Mouse (Mus musculus) kidney, postnatal 0 days (tissue): ENCODE results near the gene Unc5b. TPM values are rescaled to one million over a fixed set of nuclear protein-coding genes. Genes with fewer than 3 reads are reported as not detected.

Experiments
- ATAC-seq: fragments of 200-750 bp; cut with Nextera tagmentation; replicated peaks from 2 replicates; pipeline ENCODE4 v1.8.0; 2017; ENCODE audit warnings: low read depth, moderate number of reproducible peaks, moderate TSS enrichment, moderate library complexity; ENCODE audit not compliant: low FRiP score
- DNase-seq: peaks from one replicate; pipeline ENCODE4 v3.0.0-alpha.2; 2016; ENCODE audit warnings: low spot score
- H3K27ac ChIP-seq: fragments of 300-500 bp; sonication (generic); 2 replicates; pipeline ENCODE4 v1.5.1; 2014; ENCODE audit warnings: mild to moderate bottlenecking
- H3K27me3 ChIP-seq: fragments of 300-500 bp; sonication (generic); 2 replicates; pipeline ENCODE4 v1.6.1; 2014; ENCODE audit warnings: low read length, mixed read lengths; ENCODE audit not compliant: insufficient read depth
- H3K36me3 ChIP-seq: fragments of 300-500 bp; sonication (generic); 2 replicates; pipeline ENCODE4 v1.6.1; 2014; ENCODE audit warnings: low read length, mixed read lengths; ENCODE audit not compliant: insufficient read depth
- H3K4me1 ChIP-seq: fragments of 300-500 bp; sonication (generic); replicated peaks from 2 replicates; pipeline ENCODE4 v1.6.1; 2014; ENCODE audit warnings: antibody characterized with exemption, low read length, mixed read lengths; ENCODE audit not compliant: insufficient read depth
- H3K4me2 ChIP-seq: fragments of 300-500 bp; sonication (generic); 2 replicates; pipeline ENCODE4 v1.6.1; 2014; ENCODE audit warnings: mild to moderate bottlenecking, low read length, moderate library complexity, mixed read lengths
- H3K4me3 ChIP-seq: fragments of 300-500 bp; sonication (generic); replicated peaks from 2 replicates; pipeline ENCODE4 v1.5.1; 2014; ENCODE audit warnings: low read depth, low read length
- H3K9ac ChIP-seq: fragments of 300-500 bp; sonication (generic); 2 replicates; pipeline ENCODE4 v1.6.1; 2014; ENCODE audit warnings: low read depth, low read length
- H3K9me3 ChIP-seq: fragments of 300-500 bp; sonication (generic); replicated peaks from 2 replicates; pipeline ENCODE4 v1.6.1; 2016; ENCODE audit warnings: low read length, inconsistent platforms, mixed read lengths
- CTCF ChIP-seq: IDR thresholded peaks from 2 replicates; pipeline ENCODE4 v1.5.1; 2016; ENCODE audit warnings: antibody characterized with exemption, low read depth, mild to moderate bottlenecking, moderate library complexity
- WGBS: fragments of 180-500 bp; shearing (Covaris S2); extraction: QIAGEN DNeasy Blood & Tissue Kit; methylation state at CpG from one replicate; pipeline ENCODE4 v1.1.7; 2014; 5-methylcytosine and 5-hydroxymethylcytosine counted together
- polyA plus RNA-seq: library from polyadenylated mRNA; unstranded; fragments of >200 nt; fragmentation: Nextera tagmentation; extraction: Ambion mirVana; gene quantifications from 2 replicates; pipeline ENCODE4 v1.2.1, GENCODE M21; 2015

Gene Unc5b
- polyA plus RNA-seq, 1 experiment from 2014 or later = 7.8 TPM

DNA sequence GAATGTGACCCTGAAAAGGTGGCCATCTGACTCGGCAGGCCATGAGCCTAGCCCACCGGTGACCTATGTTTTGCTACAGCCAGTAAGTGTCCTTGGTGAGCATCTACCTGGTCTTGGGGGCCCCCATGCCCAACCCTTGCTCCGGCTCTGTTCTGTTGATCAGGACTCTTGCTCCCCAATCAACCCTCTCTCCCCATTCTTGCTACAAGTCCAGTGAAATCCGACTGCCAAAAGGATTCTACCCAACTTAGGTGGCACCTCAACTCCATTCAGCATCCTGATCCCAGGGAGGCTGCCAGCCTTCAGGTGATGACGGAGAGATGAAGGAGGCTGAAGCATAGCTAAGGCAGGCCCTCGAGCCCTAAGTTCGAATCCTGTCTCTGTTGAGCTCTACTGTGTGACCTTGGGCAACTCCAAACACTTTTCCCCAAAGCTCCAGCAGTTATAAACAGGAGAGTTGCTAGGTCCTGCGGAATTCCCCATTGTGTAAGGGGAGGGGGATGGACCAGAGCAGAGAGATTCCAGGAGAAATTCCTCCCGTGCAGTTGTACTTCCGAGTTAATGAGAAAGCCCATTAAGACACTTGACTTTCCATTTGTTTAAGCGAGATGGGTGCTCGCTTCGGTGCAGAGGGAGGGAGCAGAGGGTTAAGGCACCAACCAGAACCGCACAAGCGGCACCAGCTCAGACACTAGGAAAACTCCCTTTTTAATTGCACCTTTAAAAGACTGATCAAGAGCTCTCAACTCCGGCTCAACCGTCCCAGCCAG lies 3.3 kb downstream of the Unc5b start:
- WGBS = 39% methylated on average over 17 of the region's 17 CpGs
- DNase-seq (peak; percentile 56), ATAC-seq (no peak)
- no peaks in the 10 kb centered on the region for H3K36me3 ChIP-seq
- peak overlapping the region; percentile 78; the same call in 1 of the 2 replicates for H3K4me3 ChIP-seq
- no peak overlapping the region for H3K9ac ChIP-seq
- no peak for TF ChIP-seq CTCF
- H3K27me3 ChIP-seq = no peaks in the 10 kb centered on the region
- H3K4me2 ChIP-seq = peak overlapping the region; percentile 90
- no peak overlapping the region for H3K27ac ChIP-seq
- peaks cover 61% of the 10 kb centered on the region for H3K4me1 ChIP-seq
- no peaks in the 10 kb centered on the region for H3K9me3 ChIP-seq

DNA sequence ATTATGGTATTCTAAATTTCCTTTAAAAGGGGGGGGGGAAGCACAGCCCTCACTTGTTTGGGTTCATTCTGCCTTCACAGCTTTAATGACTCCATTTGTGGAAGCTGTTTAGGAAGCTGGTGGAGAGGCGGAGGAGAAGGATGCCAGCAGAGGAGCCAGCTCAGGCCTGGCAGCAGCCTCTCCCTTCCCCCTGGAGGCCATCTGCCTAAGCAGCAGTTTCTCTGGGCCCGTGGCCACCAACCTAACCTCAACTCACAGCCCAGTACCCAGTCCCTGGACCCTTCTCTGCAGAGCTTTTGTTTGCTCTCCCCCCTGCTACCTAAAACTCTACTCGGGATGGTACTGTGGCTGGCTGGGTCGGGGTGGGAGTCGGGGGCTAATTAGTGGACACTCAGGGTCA lies 4.1 kb downstream of the Unc5b start:
- H3K4me1 ChIP-seq = peaks cover 61% of the 10 kb centered on the region
- ATAC-seq = no peak
- no peak for DNase-seq
- no peaks in the 10 kb centered on the region for H3K27me3 ChIP-seq
- H3K27ac ChIP-seq = peak overlapping the region; percentile 20; the same call in 1 of the 2 replicates
- H3K36me3 ChIP-seq = no peaks in the 10 kb centered on the region
- peak overlapping the region; percentile 26 for H3K4me3 ChIP-seq
- no peak; the same call in none of the 2 replicates for TF ChIP-seq CTCF
- no peak overlapping the region for H3K9ac ChIP-seq
- H3K9me3 ChIP-seq = no peaks in the 10 kb centered on the region
- H3K4me2 ChIP-seq = peak overlapping the region; percentile 90
- WGBS = 15% methylated on average over 5 of the region's 5 CpGs

DNA sequence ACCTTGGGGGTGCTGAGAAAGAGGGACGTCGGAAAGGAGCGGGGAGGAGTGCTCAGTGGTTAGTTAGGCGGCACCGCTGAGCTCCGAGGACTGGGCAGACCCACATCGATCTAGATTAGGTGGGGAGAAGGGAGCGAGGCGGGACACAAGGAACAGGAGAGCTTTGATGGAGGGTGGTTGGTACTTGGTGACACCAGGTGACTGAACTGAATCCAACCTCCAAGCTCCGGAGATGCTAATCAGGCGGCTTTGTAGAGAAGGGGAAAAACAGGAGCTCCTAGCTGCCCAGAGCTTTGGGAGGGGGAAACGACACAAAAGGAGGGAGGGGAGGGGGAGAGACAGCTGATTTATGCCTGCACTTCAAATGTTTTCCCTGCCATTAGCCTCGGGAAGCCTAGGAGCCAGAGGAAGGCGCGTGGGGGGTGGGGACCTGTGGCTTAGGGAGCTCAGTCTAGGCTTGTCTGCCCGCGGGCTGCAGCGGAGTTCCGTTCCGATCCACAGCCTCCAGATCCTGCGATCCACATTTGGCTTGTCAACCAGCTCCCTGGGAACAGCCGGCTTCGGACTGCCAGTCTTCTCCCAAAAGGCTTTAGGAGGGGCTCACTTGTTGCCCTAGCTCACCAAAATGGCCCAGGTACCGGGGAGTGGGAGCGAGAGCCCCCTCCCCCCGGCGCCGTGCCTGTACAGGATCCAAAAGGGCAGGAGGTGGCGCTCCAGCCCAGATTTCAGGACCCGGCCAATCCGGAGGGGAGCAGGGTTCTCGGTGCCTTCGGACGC lies 4.7 kb downstream of the Unc5b start:
- Histone ChIP-seq H3K4me3 (peak overlapping the region; percentile 26), H3K36me3 (no peaks in the 10 kb centered on the region), H3K9ac (peak overlapping the region; percentile 25; the same call in 1 of the 2 replicates), H3K9me3 (no peaks in the 10 kb centered on the region), H3K4me2 (peak overlapping the region; percentile 90), H3K4me1 (peaks cover 65% of the 10 kb centered on the region), H3K27me3 (no peaks in the 10 kb centered on the region), H3K27ac (peak overlapping the region; percentile 20; the same call in 1 of the 2 replicates)
- WGBS = 3% methylated on average over 34 of the region's 34 CpGs
- peak; percentile 84 for DNase-seq
- peak; percentile 53 for TF ChIP-seq CTCF
- no peak; the same call in 1 of the 2 replicates for ATAC-seq

DNA sequence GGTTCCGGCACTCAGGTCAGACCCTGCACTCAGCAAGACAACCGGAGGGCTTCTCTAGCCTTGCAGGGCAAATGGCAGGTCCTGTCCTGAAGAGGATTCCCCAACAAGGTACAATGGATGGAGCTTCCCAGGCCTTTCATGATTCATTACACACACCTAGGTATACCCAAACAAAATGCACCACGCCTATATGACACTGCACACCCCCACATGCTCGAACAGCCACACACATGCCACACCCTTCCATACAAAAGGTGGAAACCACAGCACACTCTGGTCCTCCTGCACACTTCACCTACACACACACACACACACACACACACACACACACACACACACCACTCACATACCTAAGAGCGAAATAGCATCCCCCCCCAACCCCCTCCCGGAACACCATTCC lies 5.4 kb downstream of the Unc5b start:
- H3K4me3 ChIP-seq = no peak overlapping the region
- 36% methylated on average over 6 of the region's 6 CpGs for WGBS
- peak overlapping the region; percentile 13; the same call in 1 of the 2 replicates for H3K27ac ChIP-seq
- no peak for ATAC-seq
- H3K36me3 ChIP-seq = no peaks in the 10 kb centered on the region
- H3K27me3 ChIP-seq = no peaks in the 10 kb centered on the region
- H3K9ac ChIP-seq = no peak overlapping the region
- H3K9me3 ChIP-seq = no peaks in the 10 kb centered on the region
- no peak for DNase-seq
- no peak for TF ChIP-seq CTCF
- H3K4me1 ChIP-seq = peaks cover 66% of the 10 kb centered on the region
- peak overlapping the region; percentile 90 for H3K4me2 ChIP-seq

DNA sequence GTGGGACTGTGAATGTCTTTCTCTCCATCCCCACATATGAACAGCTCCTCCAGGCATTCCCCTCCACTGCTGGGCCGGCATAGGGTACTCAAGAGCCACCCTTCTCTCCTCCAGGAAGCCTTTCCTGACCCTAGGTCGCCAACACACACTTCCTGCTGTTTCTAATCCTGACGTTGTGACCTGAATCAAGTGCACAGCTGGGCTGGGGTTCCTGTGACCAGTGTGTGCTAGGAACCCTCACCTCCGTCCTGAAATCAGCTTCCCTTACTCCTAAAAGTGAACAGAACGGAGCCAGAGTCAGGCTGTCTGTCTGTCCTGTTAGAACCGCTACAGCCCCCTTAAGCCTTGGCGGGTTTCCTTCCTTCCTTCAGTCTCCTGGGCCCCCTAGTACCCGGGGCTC lies 7.6 kb downstream of the Unc5b start:
- WGBS = 31% methylated on average over 8 of the region's 8 CpGs

DNA sequence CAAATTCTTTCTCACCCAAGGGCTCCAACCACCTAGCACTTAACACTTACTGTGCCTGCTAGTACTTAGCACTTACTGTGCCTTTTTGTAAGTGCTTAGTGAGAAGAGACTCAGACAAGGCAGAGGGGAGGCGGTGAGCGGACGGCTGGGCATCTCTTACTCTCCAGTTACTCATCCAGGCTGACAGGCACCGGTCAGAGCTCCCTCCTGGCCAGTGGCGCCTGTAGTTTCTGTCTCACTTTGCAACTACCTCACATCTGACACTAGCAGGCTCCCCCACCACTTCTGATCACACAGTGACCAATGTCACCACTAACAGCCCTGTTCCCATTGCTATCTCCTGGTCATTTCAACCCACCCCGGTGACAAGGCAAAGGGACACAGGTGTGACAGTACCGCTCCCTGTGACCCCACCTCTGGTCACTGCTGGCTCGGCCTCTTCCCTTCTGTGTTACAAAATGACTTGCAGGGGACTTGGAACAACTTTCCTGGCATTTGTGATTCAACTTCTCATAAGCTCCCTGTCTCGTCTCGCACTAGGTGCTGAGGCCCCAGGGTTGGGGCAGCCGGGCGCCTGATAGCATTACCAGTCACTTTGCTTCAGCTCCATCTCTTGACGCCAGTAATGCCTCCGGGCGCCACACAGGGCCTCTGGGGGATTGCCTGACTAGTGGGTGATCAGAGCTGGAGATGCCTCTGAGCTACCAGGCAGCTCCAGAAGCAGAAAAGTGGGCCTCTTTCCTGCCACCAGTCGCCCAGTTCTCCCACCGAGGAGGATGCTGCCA lies 8.5 kb downstream of the Unc5b start:
- DNase-seq (no peak), ATAC-seq (no peak)
- Histone ChIP-seq H3K27ac (no peak overlapping the region), H3K9ac (no peak overlapping the region), H3K27me3 (no peaks in the 10 kb centered on the region), H3K4me2 (no peak overlapping the region), H3K9me3 (no peaks in the 10 kb centered on the region), H3K36me3 (no peaks in the 10 kb centered on the region), H3K4me1 (peaks cover 57% of the 10 kb centered on the region), H3K4me3 (no peak overlapping the region)
- TF ChIP-seq CTCF = no peak
- WGBS = 75% methylated on average over 17 of the region's 17 CpGs

More for the DNA sequence above, 7.6 kb downstream of the Unc5b start:
- H3K4me3 ChIP-seq = no peak overlapping the region
- peaks cover 61% of the 10 kb centered on the region for H3K4me1 ChIP-seq
- H3K9ac ChIP-seq = no peak overlapping the region
- no peaks in the 10 kb centered on the region for H3K9me3 ChIP-seq
- no peaks in the 10 kb centered on the region for H3K27me3 ChIP-seq
- no peak for TF ChIP-seq CTCF
- H3K27ac ChIP-seq = no peak overlapping the region
- no peak overlapping the region for H3K4me2 ChIP-seq
- DNase-seq = no peak
- no peaks in the 10 kb centered on the region for H3K36me3 ChIP-seq
- no peak for ATAC-seq
